Mouse (Mus musculus) right cerebral cortex, postnatal 10 days (tissue): ENCODE data around the gene Tanc2.

Source experiments
- DNase-seq, 2 experiments: peaks; one replicate each; pipeline ENCODE4 v3.0.0; 2021; ENCODE audit warnings: low spot score in 2 of 2

Tanc2 gene

DNA sequence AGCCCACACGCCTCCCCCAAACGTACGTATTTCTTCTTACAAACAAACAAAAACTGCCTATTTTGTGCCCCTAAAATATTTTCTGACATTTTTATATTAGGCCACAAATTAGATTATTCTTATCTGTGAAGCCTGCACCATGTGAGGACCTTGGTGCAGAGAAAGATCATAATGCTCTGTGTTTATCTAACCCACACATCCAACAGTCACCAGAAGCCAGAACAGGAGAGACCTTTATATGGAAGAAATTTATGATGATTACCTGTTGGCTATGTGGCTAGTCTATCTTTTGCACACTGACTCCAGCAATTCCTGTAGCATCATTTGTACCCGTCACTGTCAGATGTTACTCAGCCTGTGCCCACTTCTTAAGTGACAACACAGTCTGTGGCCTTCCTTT lies 245.4 kb downstream of the Tanc2 start:
- DNase-seq: no peak

DNA sequence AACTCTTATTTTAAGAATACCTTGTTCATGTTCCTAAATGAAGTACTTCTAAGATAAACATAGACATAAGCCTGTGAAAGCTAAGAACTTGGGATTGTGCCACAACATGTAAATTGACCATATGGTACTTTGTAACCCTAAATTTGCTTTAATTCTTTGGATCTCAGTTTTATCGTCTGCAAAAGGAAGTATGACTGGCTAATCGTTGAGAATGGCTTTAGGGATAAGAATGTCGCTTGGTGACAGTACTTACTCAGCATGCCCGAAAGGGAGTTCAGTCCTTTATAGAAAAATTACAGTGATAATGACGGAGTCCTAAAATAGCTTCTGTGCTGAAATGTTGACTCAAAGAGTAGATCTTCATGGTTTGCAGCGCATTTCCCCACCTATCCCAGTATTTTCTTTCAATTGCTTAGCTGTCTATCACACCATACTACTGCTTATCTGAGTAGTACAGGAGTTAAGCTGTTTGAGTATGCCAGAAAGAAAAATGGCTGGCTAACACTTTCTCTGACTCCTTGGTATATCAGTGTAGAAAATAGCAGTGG lies 246.6 kb downstream of the Tanc2 start:
- DNase-seq: no peak

DNA sequence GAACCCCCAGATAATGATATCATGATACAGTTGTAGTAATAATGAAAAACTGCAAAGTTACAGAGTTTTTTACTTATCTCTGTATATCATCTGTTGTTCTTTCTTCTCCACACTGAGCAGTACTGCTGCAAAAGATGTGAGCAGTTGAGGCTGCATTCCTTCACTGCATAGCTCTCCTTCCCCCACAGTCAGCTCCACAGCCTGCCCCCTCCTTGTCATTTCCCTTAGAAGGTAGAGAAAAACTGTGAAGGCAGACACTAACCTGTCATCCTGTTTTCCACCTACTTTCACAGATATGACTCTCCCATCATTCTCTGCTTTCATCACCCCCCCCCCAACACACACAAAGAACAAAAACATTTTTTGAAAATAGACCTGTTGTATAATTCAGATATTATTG lies 248.2 kb downstream of the Tanc2 start:
- no peak for DNase-seq

DNA sequence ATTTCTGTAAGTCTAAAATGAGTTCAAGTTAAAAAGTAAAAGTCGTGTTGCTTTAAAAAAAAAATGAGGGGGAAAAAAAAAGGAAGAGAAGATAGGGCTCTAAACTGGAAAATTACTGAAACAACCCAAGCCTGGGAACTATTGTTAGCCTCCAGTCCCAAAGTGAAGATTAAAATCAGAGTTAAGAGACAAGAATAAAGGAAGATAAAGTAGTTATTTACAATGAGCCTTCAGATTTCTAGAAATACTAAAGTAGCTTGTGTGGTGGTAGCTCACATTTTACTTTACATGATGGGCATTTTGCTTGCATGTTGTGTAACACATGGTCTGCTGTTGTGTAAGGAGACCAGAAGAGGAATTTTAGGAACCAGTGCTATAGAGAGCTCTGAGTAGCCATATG lies 256.1 kb downstream of the Tanc2 start:
- no peak for DNase-seq

DNA sequence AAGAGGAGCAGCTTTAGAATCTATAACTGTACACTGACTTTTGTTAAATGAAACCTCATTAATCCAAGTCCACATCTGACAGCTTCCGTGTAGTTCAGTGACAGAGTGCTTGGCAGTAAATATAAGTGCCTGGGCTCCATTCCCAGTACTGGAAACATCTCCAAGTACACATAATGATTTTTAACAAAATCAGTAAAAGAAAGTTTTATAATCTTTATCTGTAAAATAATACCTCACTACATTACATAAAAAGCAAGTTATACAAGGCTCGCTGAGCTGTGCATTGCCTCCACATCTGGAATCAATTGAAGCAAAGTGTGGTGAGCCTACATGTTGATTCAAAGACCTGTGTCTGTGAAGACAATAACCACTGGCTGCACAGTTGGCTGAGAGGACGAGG lies 265.7 kb downstream of the Tanc2 start:
- DNase-seq: peak; percentile 52 to 65

DNA sequence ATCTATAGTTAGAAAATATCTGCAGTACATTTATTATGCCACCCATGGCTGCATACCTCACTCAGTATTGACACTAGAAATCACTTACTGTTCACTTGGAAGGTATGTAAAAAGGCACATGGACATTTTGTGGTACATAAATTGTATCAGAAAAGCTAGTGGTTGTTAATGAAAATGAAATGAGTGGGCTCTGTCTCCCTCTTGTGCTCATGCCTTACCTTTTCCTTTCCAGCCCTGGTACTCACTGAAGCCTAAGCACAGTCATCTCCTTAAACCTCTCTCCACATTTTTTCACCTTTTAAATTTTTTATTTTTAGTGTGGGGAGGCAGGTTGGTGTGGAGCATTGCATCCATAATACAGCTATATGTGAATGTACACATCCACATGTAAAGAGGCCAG lies 268.3 kb downstream of the Tanc2 start:
- DNase-seq: no peak

DNA sequence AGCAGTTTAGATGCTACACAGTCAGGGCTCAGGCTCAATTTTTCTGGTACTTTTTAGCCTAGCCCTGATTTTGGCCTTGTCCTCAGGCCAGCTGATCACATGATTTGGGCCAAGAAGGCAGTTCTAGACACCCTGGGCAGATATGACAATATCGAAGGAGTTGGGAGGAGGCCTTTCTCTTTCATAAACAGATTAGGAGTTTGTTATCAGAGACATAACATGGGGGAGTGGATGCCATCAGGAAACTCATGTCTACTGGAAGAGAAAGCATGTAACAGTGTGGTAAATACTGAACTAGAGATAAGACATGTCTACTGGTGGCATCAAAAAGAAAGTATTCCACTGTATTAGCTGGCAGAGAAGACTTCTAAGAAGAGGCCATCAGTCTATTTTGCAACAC lies 295.8 kb downstream of the Tanc2 start:
- no peak for DNase-seq

DNA sequence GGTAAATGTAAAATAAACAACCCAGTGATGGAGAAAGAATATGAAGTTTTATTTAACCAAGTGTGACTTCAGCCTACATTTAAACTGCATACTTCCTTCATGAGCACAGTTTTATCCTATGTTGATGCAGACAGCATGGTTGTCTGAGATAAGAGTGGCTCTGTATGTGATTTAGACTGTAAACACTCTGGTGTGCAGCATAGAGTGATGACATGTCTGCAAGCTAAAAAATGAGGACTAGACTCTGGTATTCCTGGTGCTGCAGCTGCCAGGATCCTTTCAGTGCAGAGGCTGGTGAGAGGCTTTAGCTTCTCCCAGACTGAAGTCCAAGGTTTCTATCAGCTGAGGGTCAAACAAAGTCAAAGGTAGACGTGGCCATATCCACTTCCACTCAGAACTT lies 297.5 kb downstream of the Tanc2 start:
- DNase-seq: no peak

DNA sequence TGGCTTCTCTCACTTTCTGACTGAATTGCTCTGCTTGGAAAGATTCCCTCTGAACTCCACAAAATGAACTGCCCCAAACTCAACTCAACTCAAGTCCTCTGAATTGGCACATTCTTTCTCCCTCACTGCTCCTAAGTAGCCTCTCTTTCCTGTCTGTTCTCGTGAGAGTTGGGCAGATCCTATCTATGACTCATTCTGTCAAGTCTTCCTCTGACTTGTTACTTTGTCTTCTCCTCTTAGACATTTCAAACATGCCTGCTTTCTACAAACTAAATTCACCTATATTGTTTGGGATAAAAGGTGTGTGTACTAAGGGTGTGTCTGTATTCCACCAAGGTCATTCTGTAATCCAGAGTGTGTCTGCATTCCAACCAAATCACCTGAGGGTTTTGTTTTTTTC lies 309.4 kb downstream of the Tanc2 start:
- DNase-seq: no peak

DNA sequence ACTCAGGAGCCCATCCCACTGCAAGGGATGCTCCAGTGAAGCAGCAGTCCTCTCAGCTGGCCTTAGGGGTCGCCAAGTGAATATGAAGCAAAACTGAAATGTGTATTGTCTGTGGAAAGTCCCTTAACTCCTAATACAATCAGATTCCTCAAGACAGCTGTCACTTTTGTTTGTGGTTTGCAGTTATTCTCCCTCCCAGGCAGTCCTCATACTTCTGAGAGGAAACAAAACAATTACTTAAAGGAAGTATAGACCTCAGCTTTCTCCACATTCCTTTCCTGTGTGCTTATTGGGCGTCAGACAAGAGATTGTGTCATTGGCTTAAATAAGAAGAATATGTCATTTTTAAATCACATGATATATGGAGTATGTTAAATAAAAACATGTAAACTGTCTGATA lies 311.7 kb downstream of the Tanc2 start:
- DNase-seq: no peak

DNA sequence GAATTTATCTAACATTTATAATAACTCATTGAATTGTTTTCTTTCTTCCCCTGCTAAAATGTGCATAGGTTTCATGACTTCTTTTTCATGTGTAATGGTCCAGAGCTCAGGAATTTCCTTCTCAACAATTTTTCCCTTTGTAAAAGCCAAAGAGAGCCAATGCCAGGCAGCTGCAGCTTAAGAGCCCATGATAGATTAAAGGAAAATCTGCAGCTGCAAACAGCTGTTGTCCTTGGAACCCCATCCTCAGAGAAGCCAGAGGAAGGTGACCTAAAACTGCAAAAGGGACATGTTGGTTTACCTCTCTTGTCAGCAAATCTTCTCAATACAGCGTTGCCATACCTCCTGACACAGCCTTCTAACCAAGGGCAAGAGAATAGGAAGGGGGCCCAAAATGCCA lies 313.2 kb downstream of the Tanc2 start:
- DNase-seq: no peak

DNA sequence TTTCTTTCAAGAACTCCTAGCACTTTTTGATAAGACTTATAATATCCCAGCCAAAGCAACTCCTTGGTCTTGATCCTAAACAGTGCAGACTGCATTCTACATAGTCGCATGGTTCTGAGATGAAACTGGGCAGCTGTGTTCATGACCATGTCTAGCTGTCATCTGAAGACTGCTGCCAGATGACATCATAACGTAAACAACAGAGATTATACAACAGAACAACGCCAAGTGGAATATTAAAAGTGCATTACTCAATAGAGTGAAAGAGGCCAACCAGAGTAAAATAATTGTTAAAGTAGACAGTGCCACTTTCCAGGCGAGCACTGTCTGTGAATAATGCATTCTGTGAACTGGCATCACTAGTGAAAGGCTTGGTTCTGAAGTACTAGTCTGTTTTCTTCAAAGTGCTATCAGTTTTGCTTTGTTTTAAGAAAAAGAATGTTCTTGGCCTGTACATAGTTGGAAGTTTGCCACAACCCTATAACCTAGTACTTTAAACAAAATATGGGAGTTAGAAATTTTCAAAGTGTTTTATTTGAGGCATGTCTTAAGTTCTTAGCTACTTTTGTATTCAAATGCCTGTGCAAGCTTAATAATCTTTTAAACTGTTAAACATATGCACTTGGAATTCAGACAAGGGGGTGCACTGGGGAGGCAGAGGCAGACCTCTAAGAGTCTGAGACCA lies 315.9 kb downstream of the Tanc2 start:
- DNase-seq: no peak

DNA sequence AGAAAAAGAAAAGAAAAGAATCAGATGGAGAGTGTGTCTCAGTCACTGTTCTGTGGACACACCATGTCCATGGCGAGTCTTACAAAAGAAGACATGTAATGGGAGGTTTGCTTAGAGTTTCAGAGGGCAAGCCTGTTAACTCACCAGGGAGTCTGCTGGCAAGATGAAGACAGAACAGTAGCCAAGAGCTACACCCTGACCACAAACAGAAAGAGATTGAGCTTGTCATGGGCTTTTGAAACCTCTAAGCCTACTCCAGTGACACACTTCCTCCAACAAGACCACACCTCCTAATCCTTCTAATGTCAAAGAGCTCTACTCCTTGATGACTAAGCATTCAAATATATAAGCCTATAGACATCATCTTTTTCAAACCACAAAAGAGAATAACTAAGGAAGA lies 317.6 kb downstream of the Tanc2 start:
- DNase-seq: no peak

DNA sequence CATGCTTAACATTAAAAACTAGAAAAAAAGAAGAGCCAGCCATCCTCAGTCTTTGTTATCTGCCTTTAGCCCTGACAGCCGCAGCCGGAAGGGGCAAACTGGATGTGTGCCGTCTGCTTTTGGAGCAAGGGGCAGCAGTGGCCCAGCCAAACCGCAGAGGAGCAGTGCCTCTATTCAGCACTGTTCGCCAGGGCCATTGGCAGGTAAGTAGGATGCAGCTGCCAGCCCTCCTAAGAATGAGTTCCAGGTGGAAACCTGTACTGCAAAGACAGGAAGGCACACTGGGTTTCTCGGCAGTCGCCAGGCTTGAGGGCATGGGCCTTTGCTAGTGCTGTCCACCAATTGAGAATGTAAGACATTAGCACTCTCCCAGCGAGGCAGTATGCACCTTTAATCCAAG lies 319.1 kb downstream of the Tanc2 start:
- DNase-seq: no peak

DNA sequence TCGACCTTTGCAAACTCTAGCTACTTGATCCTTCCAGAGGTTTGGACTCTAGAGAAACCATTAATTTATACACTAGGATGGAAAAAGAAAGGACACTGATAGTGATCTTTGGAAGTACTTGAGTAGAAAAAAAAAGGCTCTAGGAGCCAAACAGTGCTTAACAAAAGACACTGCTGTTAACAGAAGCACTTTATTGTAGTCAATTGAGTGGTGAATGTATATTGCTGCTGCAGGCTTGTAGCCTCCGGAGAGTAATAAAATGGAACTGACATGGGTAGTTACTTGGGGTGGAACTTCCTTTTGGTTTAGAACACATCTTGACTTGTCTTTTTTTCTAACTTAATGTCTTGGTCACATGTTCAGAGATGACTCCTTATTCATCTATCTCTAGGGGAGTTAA lies 319.8 kb downstream of the Tanc2 start:
- DNase-seq: no peak

DNA sequence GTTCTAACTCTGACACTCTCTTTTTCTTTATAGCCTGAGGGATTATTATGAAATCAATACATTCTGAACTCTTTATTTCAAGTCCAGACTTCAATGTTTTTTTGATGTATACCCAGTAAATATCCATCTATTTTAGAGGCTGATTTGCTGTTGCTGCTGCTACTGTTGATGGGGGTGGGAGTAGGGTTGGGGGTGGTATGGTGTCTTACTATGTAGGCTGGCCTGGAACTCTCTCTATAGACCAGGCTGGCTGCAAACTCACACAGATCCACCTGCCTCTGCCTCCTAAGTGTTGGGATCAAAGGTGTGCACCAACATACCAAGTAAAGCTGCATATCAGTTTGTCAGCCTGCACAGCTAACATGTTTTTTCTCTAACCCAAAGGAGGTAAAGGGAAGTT lies 321.4 kb downstream of the Tanc2 start:
- no peak for DNase-seq

DNA sequence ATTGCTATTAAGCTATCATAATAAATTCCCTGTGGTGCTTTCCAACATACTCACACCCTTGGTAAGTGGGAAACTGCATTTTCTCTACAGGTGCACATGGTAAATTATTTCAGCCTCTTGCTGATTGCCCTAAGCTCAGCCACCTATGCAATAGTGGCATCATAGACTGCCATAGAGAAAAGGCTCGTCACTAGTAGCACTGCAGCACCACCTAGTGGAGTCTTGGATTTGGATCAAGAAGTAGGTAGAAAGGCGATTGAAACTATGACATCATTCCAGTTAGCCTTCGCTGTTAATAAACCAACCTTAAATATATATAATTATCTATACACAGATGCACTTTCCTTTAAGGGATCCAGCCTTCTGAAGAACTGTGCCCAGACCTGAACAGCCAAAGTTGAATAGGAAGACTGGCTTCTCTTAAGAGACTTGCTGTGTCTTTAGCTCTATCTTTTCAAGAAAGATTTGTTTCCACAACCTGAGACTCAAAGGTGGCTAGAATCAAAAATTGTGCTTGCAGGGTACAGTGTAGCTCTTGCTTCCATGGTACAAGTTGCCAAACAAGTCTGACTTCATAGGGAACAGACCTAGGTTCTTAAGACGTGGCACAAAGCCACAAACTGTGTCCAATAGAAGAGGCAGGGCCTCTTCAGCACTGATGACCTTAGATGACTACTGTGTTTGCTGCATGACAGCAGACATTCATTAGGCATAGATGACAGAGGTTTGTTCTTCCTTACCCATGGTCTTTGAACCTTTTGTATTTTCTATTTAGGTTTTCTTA lies 322.0 kb downstream of the Tanc2 start:
- DNase-seq: peak; percentile 81 to 83

DNA sequence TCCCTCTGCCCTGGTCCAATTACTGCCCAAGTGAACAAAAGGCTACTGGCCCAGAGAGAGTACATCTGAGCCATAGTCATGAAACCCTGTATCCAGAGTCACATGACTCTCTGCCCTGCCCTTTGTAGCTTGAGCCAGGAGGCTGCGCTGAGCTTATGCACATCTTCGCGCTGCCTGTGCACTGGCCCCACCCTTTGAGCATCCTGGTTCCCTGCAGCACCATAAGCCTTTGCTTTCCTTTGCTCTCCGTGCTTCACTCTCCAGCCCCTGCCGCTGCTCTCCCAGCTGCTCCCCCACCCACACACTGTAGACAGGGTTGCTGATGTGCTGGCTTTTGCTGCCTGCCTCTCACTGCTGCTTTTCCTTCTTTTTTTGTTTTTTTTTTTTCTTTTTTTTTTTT lies 323.8 kb downstream of the Tanc2 start:
- DNase-seq: no peak

DNA sequence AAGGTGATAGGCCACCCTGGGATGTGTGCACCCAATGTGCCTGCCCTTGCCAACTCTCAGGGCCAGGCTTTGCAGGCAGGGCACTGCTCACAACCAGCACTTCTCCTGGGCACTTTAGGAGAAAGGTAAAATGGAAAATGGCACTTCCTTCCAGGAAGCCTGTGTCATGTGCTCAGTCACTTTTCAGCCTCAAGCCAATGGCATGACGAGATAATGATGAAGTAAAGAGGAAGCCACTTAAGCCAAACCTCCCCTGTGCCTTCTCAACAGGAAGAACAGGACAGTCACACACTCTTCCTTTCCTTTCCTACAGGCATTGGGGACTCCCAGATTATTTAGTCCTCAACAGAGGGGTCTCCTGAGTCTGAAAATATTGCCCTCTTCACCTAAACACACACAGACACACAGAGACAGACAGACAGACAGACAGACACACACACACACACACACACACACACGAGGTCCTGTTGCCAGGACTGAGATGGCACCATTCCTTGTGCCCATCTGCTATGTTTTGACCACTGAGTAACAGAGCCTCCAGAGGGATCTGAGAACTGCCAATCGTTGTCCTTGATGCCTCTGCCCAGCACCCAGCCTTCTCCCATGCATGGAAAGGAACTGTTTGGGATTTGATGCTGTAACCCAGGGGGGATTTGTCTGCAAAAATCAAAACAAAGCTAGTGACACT lies 330.5 kb downstream of the Tanc2 start:
- DNase-seq: peak in 1 of 2 experiments; percentile 19

DNA sequence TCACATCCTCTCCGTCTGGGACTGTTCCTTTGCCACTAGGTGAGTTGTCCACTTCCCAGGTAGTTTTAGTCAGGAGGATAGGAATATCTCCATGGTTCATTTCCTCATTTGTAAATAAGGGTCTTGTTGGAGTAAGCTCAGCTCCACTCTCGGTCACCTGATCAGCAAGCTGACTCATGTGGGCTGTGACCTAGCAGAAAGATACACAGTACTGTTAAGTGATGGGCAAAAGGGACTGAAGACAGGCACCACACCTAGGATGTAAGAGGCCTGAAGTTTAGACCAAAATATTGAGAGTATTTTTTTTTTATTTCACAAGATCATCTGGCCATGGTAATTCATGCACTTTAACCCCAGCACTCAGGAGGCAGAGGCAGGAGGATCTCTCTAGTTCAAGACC lies 331.1 kb downstream of the Tanc2 start:
- DNase-seq: no peak

DNA sequence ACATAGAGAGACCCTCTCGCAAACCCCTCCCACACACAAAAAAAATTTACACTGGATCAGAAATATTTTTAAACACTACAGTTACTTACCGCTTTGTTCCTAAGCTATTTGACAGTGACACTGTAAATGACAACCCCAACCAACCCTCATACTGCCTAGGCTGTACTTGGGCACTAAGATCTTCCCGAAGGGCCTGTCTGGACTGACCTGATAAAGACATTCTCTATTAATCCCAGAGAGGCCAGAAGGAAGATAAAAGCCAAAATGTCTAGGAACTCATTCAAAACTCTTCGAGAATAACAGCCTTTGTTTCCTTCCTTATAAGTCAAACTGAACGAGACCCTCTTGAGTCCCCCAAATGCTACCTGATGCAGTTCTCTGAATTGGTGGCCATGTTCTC lies 331.5 kb downstream of the Tanc2 start:
- no peak for DNase-seq

DNA sequence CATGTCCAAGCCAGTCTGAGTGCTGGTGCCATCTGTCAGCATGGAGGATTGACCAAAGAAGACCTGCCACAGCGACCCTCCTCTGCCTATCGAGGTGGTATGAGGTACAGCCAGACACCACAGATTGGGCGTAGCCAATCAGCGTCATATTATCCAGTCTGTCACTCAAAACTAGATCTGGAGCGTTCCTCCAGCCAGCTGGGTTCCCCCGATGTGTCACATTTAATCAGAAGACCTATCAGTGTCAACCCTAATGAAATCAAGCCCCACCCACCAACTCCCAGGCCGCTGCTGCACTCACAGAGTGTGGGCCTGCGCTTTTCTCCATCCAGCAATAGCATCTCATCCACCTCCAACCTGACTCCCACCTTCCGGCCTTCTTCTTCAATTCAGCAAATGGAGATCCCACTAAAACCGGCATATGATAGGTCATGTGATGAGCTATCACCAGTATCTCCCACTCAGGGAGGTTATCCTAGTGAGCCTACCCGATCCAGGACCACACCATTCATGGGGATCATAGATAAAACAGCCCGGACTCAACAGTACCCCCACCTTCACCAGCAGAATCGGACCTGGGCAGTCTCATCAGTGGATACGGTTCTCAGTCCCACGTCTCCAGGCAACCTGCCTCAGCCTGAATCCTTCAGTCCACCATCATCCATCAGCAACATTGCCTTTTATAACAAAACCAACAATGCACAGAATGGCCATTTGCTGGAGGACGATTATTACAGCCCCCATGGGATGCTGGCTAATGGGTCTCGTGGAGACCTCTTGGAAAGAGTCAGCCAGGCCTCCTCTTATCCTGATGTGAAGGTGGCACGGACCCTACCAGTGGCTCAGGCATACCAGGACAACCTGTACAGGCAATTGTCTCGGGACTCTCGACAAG lies 333.2 kb downstream of the Tanc2 start:
- no peak for DNase-seq
